Mouse (Mus musculus) midbrain, embryonic 15.5 days (tissue): ENCODE measurements at regions not wholly inside any gene's neighbourhood (a gene's known extent, or its start where the extent isn't known, plus 50 kb on each side); places are given as distances from the start of the nearest gene placed in this dataset.
A peak's percentile ranks its signal among the peaks of the same experiment; 100 is the strongest.
"Not testable (repeated sequence)": the region's sequence is repeated elsewhere in the genome, so short reads cannot be mapped to it uniquely, and the experiment has no call there.

Experiments
- ATAC-seq: fragments of 200-750 bp; cut with Nextera tagmentation; replicated peaks from 2 replicates; pipeline ENCODE4 v1.8.0; 2017; ENCODE audit warnings: moderate TSS enrichment
- H3K27ac ChIP-seq: fragments of 300-500 bp; sonication (generic); 2 replicates; pipeline ENCODE4 v1.5.1; 2015; ENCODE audit warnings: mild to moderate bottlenecking, inconsistent platforms
- H3K27me3 ChIP-seq: fragments of 300-500 bp; sonication (generic); replicated peaks from 2 replicates; pipeline ENCODE4 v1.6.1; 2015; ENCODE audit warnings: inconsistent platforms
- H3K36me3 ChIP-seq: fragments of 300-500 bp; sonication (generic); replicated peaks from 2 replicates; pipeline ENCODE4 v1.6.1; 2015; ENCODE audit warnings: inconsistent platforms
- H3K4me1 ChIP-seq: fragments of 300-500 bp; sonication (generic); 2 replicates; pipeline ENCODE4 v1.6.1; 2015; ENCODE audit warnings: inconsistent platforms
- H3K4me2 ChIP-seq: fragments of 300-500 bp; sonication (generic); 2 replicates; pipeline ENCODE4 v1.6.1; 2015; ENCODE audit warnings: inconsistent platforms, mild to moderate bottlenecking, moderate library complexity
- H3K4me3 ChIP-seq: fragments of 300-500 bp; sonication (generic); 2 replicates; pipeline ENCODE4 v1.5.1; 2015; ENCODE audit warnings: mild to moderate bottlenecking, inconsistent platforms
- H3K9ac ChIP-seq: fragments of 300-500 bp; sonication (generic); 2 replicates; pipeline ENCODE4 v1.6.1; 2015; ENCODE audit warnings: mild to moderate bottlenecking, inconsistent platforms
- H3K9me3 ChIP-seq: fragments of 300-500 bp; sonication (generic); 2 replicates; pipeline ENCODE4 v1.6.1; 2016; ENCODE audit warnings: inconsistent platforms
- WGBS: fragments of 180-500 bp; shearing (Covaris S2); methylation state at CpG from one replicate; pipeline ENCODE4 v1.1.7; 2015; ENCODE audit warnings: mixed read lengths; 5-methylcytosine and 5-hydroxymethylcytosine counted together

DNA sequence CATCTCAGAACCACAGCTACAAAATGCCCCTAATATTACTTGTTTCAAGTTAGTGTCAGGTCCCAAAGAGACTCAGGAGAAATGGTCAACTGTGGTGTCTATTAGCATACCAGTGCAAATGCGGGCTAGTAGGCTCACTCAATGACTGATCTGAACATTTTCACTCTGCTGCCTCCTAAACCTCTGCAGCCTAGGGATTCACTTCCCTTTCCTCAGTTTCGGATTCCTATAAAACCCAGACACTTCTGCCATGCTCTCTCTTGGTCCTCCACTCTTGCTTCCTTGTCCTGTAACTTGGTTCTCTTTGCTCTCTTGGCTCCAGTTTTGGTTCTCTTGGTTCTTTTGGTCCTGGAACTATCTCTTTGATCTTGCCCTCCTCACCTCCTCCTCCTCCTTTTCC is 206.3 kb upstream of the Spef2 start:
- Histone ChIP-seq H3K9me3 (no peaks in the 10 kb centered on the region), H3K27ac (no peak overlapping the region), H3K27me3 (no peaks in the 10 kb centered on the region), H3K4me2 (no peak overlapping the region), H3K9ac (no peak overlapping the region), H3K36me3 (no peaks in the 10 kb centered on the region), H3K4me1 (no peaks in the 10 kb centered on the region), H3K4me3 (no peak overlapping the region)
- 91% methylated on average over 2 of the region's 2 CpGs for WGBS
- ATAC-seq: no peak

GRCm38 (mm10) chr15:9974999-9975398 is 202.0 kb upstream of the Prlr start:
- Histone ChIP-seq H3K9me3 (no peaks in the 10 kb centered on the region), H3K9ac (no peak overlapping the region), H3K27ac (no peak overlapping the region), H3K36me3 (no peaks in the 10 kb centered on the region), H3K4me1 (no peaks in the 10 kb centered on the region), H3K4me2 (no peak overlapping the region), H3K27me3 (no peaks in the 10 kb centered on the region), H3K4me3 (no peak overlapping the region)
- ATAC-seq: no peak
- 81% methylated on average over 4 of the region's 4 CpGs for WGBS

DNA sequence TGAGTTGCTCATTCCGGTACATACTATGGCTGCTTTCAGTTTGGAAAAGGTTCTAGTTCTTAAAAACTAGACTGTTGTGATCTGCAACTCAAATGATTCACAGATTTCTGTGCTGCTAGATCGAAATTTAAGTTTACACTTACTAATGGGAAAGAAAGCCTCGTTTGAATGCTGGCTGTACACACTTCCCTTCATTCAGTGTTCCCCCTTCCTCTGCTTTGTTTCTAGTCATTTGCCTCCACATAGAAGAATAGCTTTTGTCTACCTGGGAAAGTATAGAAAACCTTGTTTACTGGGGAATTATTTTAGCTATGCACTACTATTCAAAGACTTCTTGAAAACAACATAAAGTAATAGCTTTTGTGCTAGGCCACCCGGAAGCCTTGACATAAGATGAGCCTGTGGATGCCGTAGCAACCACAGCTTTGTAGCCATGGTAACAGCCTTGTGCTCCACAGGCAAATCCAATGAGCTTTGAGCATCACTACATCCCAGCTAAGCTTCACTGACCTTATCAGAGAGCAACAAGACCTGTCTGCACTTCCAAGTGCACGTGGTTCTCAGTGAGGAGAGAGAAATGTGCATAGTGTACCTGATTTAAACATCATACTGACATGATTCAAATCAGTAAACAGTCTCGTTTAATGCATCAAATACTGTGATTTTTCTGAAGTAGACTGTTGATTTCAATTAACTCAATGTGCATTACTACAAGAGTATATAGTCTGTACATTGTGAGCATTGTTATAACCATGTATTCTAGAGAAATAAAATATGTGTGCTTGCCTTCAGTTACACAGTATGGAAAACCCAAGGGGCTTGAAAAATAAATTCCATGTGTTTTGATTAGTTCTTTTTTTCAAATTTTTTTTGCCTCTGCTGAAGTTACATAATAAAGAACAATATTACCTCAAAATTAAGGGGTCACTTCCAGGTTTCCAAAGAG is 165.5 kb upstream of the Prlr start:
- no peaks in the 10 kb centered on the region for H3K27me3 ChIP-seq
- peak overlapping the region; percentile 67 for H3K27ac ChIP-seq
- H3K4me2 ChIP-seq: no peak overlapping the region
- H3K9me3 ChIP-seq: no peaks in the 10 kb centered on the region
- H3K4me1 ChIP-seq: peaks cover 19% of the 10 kb centered on the region
- H3K4me3 ChIP-seq: no peak overlapping the region
- WGBS: 22% methylated on average over 7 of the region's 7 CpGs
- no peak overlapping the region for H3K9ac ChIP-seq
- H3K36me3 ChIP-seq: no peaks in the 10 kb centered on the region
- ATAC-seq: peak; percentile 100

- H3K9ac ChIP-seq: no peak overlapping the region
- ATAC-seq: no peak
- H3K4me3 ChIP-seq: no peak overlapping the region
These were observed 159.8 kb upstream of the Prlr start for GRCm38 (mm10) chr15:10017216-10017615.

DNA sequence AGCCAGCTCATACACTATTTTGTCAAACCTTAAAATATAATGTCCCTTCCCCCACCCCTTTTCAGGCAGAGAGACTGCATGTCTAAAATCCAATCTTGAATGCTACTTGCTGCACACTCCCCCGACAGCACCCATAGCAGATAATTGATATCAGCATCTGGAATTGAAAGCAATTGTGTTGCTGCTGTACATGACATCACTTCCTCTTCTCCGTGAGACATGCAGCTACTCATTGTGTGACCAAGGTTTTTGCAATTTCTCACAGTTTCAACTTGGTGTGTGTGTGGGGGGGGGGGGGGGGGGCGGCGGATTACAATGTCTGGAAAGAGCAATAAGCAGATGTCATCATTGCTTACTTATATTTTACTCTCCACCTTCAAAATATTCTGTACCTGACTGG is 147.1 kb upstream of the Prlr start:
- no peak for ATAC-seq
- 88% methylated on average over 4 of the region's 4 CpGs for WGBS

More at GRCm38 (mm10) chr15:10017216-10017615, 159.8 kb upstream of the Prlr start:
- H3K4me1 ChIP-seq: 0 out of 2 replicates have a peak, but pooled peaks cover 5% of the 10 kb centered on the region
- H3K27me3 ChIP-seq: no peaks in the 10 kb centered on the region
- no peak overlapping the region for H3K4me2 ChIP-seq
- H3K27ac ChIP-seq: no peak overlapping the region
- H3K36me3 ChIP-seq: no peaks in the 10 kb centered on the region
- no peaks in the 10 kb centered on the region for H3K9me3 ChIP-seq

DNA sequence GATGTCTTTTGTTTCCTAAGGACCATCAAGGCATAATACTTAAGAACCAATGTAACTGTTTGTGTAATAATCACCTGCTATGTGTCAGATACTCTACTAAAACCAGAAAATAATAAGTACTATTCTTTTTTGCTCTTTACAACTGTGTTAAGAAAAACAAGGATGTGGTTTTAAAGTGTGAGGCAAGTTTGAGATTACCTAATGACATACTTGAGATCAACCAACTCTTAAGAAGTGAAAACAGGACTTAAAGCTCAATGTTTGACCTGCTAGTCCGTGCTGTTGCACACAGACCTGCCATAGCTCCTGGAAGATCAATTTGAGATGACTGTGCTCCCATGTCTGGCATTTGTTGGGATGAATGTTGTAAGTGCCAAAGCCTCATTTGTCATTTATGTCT is 141.5 kb upstream of the Prlr start:
- Histone ChIP-seq H3K27ac (no peak overlapping the region), H3K36me3 (no peaks in the 10 kb centered on the region), H3K4me1 (no peaks in the 10 kb centered on the region), H3K9ac (no peak overlapping the region), H3K4me2 (no peak overlapping the region), H3K9me3 (no peaks in the 10 kb centered on the region), H3K27me3 (no peaks in the 10 kb centered on the region), H3K4me3 (no peak overlapping the region)
- ATAC-seq: no peak
- 52% methylated on average over 1 of the region's 1 CpGs for WGBS

More for the DNA sequence above, 147.1 kb upstream of the Prlr start:
- H3K27ac ChIP-seq: no peak overlapping the region
- no peaks in the 10 kb centered on the region for H3K9me3 ChIP-seq
- no peak overlapping the region for H3K9ac ChIP-seq
- no peaks in the 10 kb centered on the region for H3K27me3 ChIP-seq
- H3K36me3 ChIP-seq: no peaks in the 10 kb centered on the region
- H3K4me3 ChIP-seq: no peak overlapping the region
- H3K4me1 ChIP-seq: no peaks in the 10 kb centered on the region
- no peak overlapping the region for H3K4me2 ChIP-seq

DNA sequence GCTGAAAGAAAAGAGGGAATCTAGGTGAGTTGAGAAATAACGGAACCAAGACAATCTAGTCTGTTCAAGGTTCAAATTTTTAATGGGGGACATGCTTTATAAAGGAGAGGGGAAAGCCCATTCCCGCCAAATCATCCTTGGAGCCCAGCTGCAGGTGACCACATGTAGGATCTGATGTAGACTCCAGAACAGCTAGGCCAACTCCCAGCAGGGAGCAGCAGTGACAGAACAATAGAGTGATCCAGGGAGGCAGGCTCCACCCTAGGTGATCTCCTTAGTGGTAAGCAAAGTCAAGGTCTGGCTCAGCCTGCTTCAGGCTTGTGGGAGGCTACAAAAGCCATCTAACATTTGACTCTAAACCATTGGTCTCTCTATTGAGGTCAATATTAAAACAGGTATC is 140.5 kb upstream of the Prlr start:
- not testable (repeated sequence) for H3K4me2 ChIP-seq, H3K4me1 ChIP-seq, H3K36me3 ChIP-seq, H3K9me3 ChIP-seq, H3K27me3 ChIP-seq, H3K27ac ChIP-seq, H3K4me3 ChIP-seq, H3K9ac ChIP-seq, ATAC-seq
- 81% methylated on average over 2 of the region's 2 CpGs for WGBS

- 100% methylated on average over 2 of the region's 2 CpGs for WGBS
- no peak overlapping the region for H3K4me3 ChIP-seq
- H3K4me1 ChIP-seq: 0 out of 2 replicates have a peak, but pooled peaks cover 3% of the 10 kb centered on the region
- no peak overlapping the region for H3K27ac ChIP-seq
- H3K9ac ChIP-seq: no peak overlapping the region
- no peaks in the 10 kb centered on the region for H3K27me3 ChIP-seq
- no peaks in the 10 kb centered on the region for H3K36me3 ChIP-seq
- no peaks in the 10 kb centered on the region for H3K9me3 ChIP-seq
- H3K4me2 ChIP-seq: no peak overlapping the region
- no peak for ATAC-seq
These were observed 103.5 kb upstream of the Prlr start for GRCm38 (mm10) chr15:10073580-10073979.

DNA sequence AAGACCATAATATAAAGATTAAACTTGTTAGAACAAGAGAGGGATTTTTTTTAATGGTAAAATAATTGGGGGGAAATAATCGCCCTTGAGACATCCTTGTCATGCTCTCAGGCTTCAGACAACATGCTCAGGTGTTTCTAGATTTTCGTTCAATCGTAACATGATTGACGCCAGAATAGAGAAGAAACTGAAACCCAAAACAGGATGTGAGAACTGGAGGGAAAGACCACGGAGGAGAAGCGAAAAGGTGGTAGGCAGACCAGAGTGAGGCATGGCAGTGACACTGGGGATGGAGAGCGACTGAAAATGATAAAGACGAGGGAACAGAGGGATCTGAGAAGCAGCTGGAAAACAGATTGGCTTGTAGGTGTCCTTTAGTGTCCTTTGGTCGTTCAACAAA is 102.1 kb upstream of the Prlr start:
- H3K4me1 ChIP-seq: 0 out of 2 replicates have a peak, but pooled peaks cover 3% of the 10 kb centered on the region
- H3K9me3 ChIP-seq: no peaks in the 10 kb centered on the region
- WGBS: 81% methylated on average over 9 of the region's 9 CpGs
- no peak overlapping the region for H3K4me3 ChIP-seq
- H3K27ac ChIP-seq: no peak overlapping the region
- no peaks in the 10 kb centered on the region for H3K27me3 ChIP-seq
- ATAC-seq: no peak
- H3K9ac ChIP-seq: no peak overlapping the region
- H3K36me3 ChIP-seq: no peaks in the 10 kb centered on the region
- H3K4me2 ChIP-seq: no peak overlapping the region

DNA sequence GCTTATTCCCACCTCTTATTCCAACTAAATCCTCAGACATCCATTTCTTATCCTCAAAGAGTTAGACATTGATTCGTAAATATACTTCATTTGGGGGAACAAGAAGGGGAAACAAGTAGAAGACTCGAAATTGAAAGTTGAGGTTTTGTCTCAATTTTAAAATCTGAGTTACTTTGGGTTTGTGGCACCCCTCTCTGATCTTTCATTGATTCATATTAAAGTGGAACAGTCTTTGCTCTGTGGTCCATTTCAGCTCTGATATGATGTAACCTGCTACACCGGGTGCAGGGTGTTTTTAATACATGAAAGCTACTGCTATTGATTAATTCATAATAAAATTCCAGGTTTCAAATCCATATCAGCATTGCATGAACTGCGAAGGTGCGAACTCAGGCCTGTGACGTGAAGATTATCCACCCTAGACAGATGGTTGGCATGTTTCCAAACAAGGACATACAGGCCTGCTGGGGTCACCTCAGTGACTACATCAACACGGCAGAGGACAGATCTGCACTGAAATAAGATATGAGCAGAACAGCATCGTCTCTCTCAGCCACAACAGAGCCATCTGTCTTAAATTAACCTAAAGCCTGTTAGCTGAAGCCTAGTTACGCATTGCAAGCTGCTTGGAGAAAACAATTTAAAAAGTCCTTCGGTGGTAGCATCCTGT is 101.5 kb upstream of the Prlr start:
- WGBS: 53% methylated on average over 10 of the region's 10 CpGs
- 0 out of 2 replicates have a peak, but pooled peaks cover 3% of the 10 kb centered on the region for H3K4me1 ChIP-seq
- no peaks in the 10 kb centered on the region for H3K36me3 ChIP-seq
- H3K27ac ChIP-seq: 0 out of 2 replicates have a peak overlapping the region, but pooled peaks have one; percentile 11
- no peak overlapping the region for H3K4me3 ChIP-seq
- no peak overlapping the region for H3K9ac ChIP-seq
- ATAC-seq: peak; percentile 79
- H3K9me3 ChIP-seq: no peaks in the 10 kb centered on the region
- no peak overlapping the region for H3K4me2 ChIP-seq
- no peaks in the 10 kb centered on the region for H3K27me3 ChIP-seq

GRCm38 (mm10) chr15:10076061-10076400 is 101.0 kb upstream of the Prlr start:
- peak; percentile 73 for ATAC-seq

GRCm38 (mm10) chr15:10078434-10078833 is 98.6 kb upstream of the Prlr start:
- WGBS: 87% methylated on average over 2 of the region's 2 CpGs
- no peaks in the 10 kb centered on the region for H3K27me3 ChIP-seq
- H3K4me3 ChIP-seq: no peak overlapping the region

More at GRCm38 (mm10) chr15:10076061-10076400, 101.0 kb upstream of the Prlr start:
- no peaks in the 10 kb centered on the region for H3K27me3 ChIP-seq
- H3K27ac ChIP-seq: no peak overlapping the region
- no peak overlapping the region for H3K4me3 ChIP-seq
- no peak overlapping the region for H3K9ac ChIP-seq
- 82% methylated on average over 1 of the region's 1 CpGs for WGBS
- H3K9me3 ChIP-seq: no peaks in the 10 kb centered on the region
- no peak overlapping the region for H3K4me2 ChIP-seq
- H3K36me3 ChIP-seq: no peaks in the 10 kb centered on the region
- 0 out of 2 replicates have a peak, but pooled peaks cover 3% of the 10 kb centered on the region for H3K4me1 ChIP-seq

More at GRCm38 (mm10) chr15:10078434-10078833, 98.6 kb upstream of the Prlr start:
- Histone ChIP-seq H3K4me1 (0 out of 2 replicates have a peak, but pooled peaks cover 3% of the 10 kb centered on the region), H3K36me3 (no peaks in the 10 kb centered on the region), H3K9ac (no peak overlapping the region), H3K27ac (no peak overlapping the region), H3K9me3 (no peaks in the 10 kb centered on the region), H3K4me2 (no peak overlapping the region)
- ATAC-seq: no peak
